Mouse (Mus musculus) regulatory T cell (primary cell): ENCODE measurements around the gene 4430402I18Rik.

Experiments used
- in situ Hi-C: fragments of 300-600 bp; cut with MboI, MseI; formaldehyde crosslinking; loops from one replicate; pipeline ENCODE4 v1.15.1; 2025; ENCODE audit warnings: high pct_unique_total_duplicates

4430402I18Rik gene

DNA sequence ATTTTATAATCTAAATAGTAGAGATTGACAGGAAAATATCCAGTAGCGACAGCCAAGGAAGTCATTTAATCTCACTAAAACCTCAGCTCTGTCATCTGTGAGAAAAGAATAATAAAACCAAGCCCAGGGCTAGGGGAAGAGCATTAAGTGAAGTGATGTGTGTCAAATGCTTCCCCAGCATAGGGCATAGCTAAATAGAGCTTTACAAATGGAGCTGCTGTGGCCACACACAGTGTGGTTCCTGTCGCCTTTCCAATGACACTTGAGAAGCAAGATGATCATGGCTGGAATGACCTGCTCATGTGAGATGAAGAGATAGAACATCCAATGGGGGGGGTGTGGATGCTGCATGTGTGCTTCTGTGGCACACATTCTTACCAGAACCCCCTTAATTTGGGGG lies 65.5 kb downstream of the 4430402I18Rik start:
- in situ Hi-C loops, result no loop called here

DNA sequence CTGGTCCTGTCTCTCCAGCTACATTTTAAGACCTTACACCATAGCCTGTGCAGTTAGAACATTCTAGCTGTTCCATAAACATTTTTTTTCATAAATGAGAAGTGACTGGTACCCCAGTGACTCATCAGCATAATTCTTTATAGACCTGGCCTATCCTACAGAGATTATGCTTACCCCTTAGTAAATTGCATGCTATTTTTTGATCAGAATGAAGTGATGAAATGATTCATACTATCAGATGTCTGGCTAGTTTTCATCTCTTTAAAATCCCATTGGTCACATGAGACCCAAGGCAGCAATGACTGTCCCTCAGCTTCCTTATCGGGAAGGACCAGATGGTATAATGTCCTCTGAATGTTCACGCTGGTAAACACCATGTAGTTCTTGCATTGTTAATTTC lies 66.8 kb downstream of the 4430402I18Rik start:
- in situ Hi-C loops, result no loop called here

DNA sequence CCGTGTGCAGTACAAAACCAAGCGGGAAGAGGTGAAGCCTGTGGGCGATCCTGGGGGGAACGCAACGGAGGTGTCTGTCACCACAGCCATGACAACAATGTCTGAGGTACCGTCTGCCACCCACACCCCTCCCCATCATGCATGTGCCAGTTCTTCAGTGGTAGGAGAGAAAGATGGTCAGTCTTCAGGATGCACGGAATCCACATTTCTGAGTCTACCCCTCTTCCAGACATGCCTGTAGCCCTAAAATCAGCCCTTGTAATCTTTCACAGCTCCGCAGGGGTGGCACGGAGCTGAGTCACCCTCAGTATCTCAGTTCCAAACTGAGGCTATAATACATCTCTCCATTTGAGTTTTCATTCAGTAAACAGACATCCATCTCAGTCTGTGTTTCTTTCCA lies 70.1 kb downstream of the 4430402I18Rik start:
- in situ Hi-C loops, result no loop called here

DNA sequence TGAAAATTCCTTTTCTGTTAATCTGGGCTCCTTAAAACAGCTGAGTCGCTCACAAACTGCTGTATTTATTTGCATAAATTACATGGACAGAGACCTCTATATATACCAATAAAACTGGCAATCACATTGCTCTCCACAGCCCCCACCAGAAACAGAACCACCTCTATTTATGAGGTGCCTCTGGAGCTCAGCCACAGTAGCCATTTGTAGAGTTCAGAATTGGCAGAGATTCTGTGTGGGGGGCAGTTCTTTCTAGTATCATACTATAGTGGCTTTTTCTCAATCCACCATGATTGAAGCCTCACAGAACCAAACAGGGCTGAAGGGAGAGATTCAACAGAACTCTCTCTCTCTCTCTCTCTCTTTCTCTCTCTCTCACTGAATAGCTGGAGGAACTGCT lies 71.0 kb downstream of the 4430402I18Rik start:
- in situ Hi-C loops, result no loop called here

DNA sequence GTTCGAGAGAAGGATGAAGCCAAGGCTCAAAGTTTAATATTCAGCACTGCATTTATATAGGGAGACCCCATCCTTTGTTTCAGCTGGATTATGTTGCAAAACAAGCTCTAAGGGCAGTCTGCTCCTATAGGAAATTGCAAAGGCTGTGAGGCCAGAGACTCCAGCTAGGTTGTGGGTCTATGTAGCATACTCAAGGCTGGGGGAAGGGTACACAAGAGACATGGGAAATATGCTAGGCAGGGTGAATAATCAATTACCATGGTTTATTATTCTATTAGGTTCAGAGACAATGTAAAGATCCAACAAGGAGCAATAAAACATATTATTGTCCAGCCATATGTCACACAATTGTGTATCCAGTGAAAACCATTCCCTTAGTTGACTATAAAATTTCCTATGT lies 75.7 kb downstream of the 4430402I18Rik start:
- in situ Hi-C loops, result no loop called here

DNA sequence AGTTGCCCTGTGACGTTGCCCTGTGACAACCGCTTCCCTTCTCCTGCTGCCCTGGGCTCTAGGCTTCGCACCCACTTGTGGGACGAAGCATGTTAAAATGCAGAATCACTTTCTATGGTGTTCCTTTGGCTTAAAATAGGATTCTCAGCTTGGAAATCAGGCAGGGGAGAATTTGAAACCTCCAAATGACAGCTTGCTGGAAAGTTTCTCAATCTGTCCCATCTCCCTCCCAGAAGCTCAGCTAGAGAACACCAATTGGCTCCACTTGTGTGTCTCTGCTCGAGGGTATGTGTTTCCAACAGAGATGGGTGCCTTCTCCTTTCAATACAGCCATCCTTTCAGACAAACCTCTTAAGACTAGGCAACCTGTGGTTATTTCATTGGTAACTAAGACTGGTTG lies 76.4 kb downstream of the 4430402I18Rik start:
- in situ Hi-C loops, result no loop called here

DNA sequence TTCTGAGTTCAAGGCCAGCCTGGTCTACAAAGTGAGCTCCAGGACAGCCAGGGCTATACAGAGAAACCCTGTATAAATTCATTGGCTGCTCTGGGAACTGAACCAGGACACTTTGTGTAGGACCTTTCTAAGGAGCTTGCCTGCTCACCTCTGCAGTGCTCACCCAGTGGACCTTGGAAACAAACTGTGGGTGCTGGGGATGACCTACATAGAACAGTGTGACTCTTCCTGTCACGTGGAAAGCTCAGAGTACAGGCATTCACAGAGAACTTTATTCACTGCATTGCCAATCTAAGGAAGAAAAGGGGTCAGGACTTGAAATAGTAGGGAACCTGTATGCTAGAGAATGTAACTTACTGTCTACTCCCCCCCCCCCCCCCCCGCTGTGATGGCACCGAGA lies 78.3 kb downstream of the 4430402I18Rik start:
- in situ Hi-C loops, result no loop called here

DNA sequence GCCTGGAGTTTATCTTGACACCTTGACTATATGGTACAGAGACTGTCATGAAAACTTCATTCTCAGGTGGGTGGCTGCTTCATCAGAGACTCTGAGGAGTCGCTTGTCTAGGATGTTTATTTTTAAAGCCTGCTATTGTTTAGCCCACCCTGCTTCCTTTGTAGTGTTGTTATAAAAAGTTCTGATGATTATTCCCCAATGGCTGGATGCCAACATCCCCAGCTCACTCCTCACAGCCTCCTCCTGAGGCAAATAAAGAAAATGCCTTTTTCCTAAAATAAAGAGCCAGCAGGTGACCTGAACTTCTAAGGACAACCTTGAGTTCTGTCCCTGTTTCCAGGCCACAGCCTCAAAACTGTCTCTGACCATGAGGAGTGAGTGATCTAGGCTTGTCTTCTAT lies 79.1 kb downstream of the 4430402I18Rik start:
- in situ Hi-C loops, result no loop called here

DNA sequence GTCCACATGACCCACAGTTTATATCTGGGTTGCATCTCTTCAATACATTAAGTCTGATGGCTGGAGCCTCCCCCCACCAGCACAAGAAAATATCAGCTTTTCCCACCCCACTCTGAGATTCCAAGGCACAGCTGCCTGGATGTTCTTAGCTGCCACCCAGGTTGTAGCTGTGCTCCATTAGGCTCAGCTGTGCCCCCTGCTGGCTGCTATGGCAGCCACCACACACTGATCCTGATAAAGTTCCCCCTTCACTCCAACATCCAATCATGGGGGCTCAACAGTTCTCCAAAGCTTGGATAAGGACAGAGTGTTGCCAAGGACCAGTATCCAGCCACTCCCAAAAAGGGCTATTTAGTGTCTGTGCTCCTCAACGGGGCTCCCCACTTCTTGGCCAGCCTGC lies 84.5 kb downstream of the 4430402I18Rik start:
- in situ Hi-C loops, result no loop called here

DNA sequence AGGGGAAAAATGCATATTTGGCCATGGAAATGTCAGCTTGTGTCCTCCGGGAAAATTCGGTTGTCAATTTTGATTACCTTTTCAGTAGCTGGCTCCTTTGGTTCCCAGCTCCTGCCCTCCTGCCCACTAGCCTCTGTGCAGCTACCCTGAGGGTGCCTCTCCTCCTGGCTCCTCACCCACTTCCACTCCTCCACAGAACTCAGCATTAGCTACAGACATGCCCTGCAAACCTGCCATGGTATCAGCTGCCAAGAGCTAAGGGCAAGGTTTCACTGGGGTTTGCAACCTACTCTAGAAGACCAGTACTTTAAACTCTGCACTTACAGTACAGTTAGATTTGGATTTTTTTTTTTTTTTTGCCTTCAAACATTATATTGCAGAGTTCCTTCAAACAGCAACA lies 88.1 kb downstream of the 4430402I18Rik start:
- in situ Hi-C loops, result no loop called here

DNA sequence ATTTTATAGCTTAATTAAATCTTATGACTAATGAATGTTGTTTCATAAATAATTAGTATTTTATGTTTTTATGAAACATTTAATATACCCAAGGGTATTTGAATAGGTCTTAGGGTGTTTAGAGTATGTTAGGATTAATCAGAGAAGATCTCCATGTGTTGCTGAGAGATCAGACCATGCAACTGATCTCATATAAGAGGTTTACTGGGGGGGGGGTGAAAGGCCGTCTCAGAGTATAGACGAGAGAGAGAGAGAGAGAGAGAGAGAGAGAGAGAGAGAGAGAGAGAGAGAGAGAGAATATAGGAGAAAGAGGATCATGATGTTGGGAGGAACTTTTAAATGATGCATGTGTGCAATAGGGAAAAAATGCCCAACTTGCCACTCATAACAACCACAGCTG lies 97.2 kb downstream of the 4430402I18Rik start:
- in situ Hi-C loops, result no loop called here

DNA sequence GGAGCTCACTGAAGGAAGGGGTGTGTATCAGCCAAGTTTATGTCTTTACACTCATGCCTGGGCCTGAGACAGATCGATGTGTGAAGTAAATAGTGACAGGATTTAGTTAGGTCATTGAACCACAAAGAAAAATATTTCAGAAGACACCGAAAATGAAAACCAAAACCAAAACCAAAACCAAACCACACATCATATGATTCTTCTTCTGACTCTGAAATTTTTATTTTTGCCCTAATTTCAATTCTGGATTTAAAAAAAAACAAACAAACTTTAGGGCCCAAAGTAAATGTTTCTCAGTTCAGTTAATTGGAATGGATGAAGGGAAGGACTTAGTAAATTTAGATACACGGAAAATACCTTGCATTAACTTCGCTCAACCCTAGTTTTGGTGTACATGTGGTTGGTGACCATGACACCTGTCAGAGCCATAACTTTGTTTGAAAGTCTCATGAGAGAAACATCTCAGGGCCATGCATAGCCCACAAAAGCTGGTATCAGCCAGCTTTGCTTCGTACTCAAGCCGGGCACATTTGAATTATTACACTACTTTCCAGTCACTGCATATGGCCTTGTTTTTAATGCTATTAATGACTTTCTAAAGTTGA lies 98.2 kb downstream of the 4430402I18Rik start:
- in situ Hi-C loops, result no loop called here

DNA sequence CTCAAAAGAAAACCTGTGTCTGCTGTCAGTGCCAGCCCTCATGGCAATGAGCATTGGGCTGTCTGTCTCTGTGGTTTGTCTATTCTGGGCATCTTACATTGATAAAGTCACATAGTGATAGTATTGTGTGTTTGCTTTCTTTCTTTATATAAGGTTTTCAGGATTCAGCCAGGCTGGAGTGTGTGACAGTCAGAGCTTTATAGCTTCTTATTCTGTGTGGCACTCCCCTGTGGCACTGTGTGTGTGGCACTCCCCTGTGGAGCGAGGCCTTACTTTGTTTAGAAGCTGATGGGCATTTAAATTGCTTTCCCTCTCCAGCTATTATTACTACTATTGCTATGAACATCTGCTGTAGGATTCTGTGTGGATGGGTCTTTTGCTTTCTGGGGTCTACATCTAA lies 102.1 kb downstream of the 4430402I18Rik start:
- in situ Hi-C loops, result no loop called here

DNA sequence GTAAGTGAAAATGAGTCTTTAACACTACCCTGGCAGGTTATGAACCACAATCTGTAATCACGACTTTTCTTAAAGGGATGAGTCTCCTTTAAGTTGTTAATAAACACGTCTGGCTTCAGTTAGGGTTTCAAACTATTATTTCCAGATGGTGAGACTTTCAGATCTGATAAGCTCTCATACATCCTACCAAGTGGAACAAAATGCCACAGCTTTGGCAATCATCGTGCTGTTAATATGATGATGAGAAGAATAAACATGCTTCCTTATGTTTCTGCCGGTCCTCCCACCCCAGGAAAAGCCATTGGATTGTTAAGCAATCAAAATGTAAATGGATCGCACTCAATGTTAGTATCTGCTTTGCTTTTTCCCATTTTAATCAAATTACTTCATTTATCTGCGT lies 102.6 kb downstream of the 4430402I18Rik start:
- in situ Hi-C loops, result no loop called here

DNA sequence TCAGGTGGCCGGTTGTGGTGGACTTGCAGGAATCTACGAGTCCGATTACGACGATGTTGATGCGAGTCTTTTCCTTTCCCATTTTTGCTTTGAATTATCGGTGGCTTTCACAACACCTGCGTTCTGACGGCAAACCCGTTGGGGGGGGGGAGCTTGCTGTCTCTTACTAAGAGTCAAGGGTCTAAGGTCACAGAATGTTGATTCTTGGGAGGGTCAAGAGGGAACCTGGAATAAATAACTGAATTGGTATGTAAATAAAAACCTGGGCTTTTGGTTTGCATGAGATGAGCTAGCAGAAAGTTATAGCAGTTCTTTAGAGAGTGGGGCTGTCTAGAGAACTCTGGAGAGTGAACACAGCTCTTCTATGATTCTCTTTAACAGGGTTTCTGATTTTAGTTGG lies 104.0 kb downstream of the 4430402I18Rik start:
- in situ Hi-C loops, result no loop called here

DNA sequence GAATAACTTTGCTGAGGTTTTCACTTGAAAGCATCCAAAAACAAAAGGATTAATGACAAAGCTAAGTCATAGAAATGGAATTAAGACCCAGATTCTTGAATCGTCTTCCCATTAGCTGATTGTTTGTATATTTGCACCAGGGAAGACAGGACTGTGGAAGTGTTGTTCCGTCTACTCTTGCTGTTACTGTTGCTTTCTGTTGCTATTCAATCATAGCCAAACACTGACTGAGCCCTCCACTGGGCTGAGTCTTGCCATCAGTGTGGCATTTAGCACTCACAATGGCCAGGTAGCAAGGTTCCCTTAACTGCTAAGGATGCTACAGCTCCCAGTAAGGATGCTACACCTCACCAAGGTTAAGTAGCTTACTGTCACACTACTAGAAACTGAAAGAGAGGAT lies 107.4 kb downstream of the 4430402I18Rik start:
- in situ Hi-C loops, result no loop called here

DNA sequence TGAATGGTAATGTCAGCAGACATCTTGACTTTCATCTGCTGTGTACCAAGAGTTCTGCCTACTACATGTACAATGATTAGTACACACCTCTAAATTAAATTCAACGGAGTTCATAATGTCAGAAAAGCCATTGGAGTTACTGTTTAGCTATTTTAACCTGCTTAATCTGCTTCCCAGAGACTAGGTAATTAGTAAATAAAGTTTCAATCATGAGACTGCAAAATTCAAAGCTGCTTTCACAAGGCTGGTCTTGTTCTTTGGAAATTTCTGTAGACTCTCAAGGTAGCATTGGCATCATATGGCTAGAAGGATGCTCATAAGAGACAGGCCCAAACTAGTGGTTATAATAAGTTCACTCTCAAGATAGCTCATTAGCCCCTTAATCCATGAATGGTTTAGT lies 112.8 kb downstream of the 4430402I18Rik start:
- in situ Hi-C loops, result no loop called here

DNA sequence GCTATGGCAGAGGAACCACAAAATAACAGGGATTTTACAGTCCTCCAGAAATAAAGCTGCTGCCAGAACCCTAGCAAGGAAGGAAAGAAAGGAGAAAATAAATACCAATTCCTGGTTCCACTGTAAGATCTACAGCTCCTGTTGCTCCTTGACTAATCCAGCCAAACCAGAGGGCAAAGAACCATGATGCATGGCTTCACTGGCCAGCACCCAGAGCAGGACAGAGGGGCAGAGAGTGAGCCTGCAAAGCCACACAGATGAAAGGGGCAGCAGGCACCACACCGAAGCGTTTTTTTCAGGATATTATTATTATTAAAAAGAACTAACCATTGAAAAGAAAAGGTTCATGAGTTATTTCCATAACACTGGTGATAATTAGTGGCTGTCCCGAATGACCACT lies 115.6 kb downstream of the 4430402I18Rik start:
- in situ Hi-C loops, result no loop called here

DNA sequence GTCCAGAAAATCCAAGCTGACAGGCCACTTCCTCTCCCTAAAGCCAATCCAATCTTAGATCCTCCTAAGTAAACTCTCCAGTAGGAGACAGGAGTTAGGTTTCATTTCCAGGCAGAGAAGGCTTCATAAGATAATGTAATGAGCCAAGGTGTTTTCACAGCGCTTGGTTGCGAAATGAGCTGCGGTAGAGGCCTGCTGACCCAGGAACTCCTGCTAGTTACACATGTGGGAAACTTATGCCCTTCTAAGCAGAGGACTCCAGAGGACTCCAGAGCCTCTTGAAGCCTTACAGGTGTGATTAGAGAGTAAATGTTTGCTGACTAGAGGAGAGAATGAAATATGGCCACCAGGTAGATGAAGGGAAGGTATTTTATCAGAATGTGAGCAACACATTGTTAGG lies 117.1 kb downstream of the 4430402I18Rik start:
- in situ Hi-C loops, result no loop called here

DNA sequence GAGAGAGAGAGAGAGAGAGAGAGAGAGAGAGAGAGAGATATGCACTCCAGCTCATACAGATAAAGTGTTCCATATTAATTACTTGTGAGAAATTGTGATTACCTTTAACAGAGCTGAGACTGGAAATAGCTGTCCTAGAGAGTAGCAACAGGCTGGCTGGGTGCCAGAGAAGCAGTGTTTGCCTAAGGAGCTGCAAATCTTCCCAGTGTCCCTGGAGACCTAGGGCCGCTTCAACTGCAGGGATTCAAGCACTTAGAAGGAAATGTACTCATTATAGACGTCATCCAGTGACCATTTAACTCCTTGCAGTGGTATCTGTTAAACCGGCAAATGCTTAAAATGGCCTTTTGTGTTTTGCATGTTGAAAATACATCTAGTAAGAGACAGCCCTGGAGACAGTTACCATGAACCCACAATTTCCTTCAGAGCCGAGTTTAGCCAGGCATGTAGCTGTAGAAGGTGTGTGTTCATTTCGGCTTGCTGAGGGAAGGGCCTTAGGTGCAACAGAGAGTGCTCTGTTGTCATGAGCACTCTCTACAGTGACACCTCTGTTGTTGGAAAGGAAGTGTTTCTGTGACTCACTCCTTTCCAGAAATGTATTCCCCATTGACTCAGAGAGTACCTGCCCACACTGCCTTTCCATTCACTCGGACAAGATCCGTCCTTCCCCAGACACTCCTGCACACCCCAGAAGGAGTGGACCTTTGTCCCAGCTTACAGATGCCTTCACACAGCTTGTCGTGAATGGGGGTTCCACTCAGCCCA lies 122.5 kb downstream of the 4430402I18Rik start:
- in situ Hi-C loops, result no loop called here
